Mouse (Mus musculus) erythroblast, embryonic 14.5 days (primary cell): ENCODE data around the gene Zfp11.

Experiments used
- GATA1 ChIP-seq: IDR thresholded peaks from 2 replicates; pipeline ENCODE4 v1.6.1; 2012; ENCODE audit warnings: low read length, inconsistent platforms, mixed read lengths
- TAL1 ChIP-seq: IDR thresholded peaks from 3 replicates; pipeline ENCODE4 v1.6.1; 2012; ENCODE audit warnings: low read length, inconsistent platforms, mixed read lengths

DNA sequence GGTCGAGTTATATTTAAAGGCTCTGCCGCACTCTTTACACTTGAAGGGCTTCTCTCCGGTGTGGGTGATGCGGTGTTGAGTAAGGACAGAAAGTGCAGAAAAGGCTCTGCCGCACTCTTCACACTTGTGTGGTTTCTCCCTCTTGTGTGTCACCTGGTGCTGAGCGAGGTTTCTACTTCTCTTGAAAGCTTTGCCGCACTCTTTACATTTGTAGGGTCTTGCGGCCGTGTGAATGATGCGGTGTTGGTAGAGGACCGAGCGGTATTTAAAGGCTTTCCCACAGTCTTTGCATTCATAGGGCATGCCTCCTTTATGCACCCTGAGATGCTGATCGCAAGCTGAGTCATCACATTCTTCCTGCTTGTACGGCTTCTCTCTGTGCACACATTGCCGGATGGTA lies 12.0 kb downstream of the Zfp11 start:
- no peak for TF ChIP-seq TAL1
- no peak for TF ChIP-seq GATA1
